Mouse (Mus musculus) MEL (cell line): ENCODE results near the gene Cope. TPM values are rescaled to one million over a fixed set of nuclear protein-coding genes. Genes with fewer than 3 reads are reported as not detected.

Source experiments
- DNase-seq: peaks from one replicate; pipeline ENCODE4 v3.0.0; 2011; ENCODE audit warnings: low read depth, low spot score
- H3K27ac ChIP-seq: 2 replicates; pipeline ENCODE4 v1.5.1; 2012; ENCODE audit warnings: low read depth, mild to moderate bottlenecking, control low read depth, low read length, moderate library complexity; ENCODE audit not compliant: control insufficient read depth
- H3K27me3 ChIP-seq, 2 experiments: fragments of 150-350 bp in 1 of 2; sonication (generic) in 1 of 2; 2 replicates each; pipeline ENCODE4 v1.6.1; 2012; ENCODE audit warnings: low read length in 2 of 2, mild to moderate bottlenecking in 2 of 2, improper control_type of control experiment in 1 of 2, moderate library complexity in 1 of 2; ENCODE audit not compliant: insufficient read depth in 2 of 2, control insufficient read depth in 1 of 2
- H3K36me3 ChIP-seq, 2 experiments: 2 replicates each; pipeline ENCODE4 v1.6.1; 2012 to 2014; ENCODE audit warnings: low read length in 2 of 2, improper control_type of control experiment in 1 of 2, inconsistent platforms in 1 of 2, mild to moderate bottlenecking in 1 of 2; ENCODE audit not compliant: insufficient read depth in 2 of 2, control insufficient read depth in 1 of 2
- H3K4me1 ChIP-seq, 2 experiments: fragments of 150-350 bp in 1 of 2; sonication (generic) in 1 of 2; 2 replicates each; pipeline ENCODE4 v1.6.1; 2012; ENCODE audit warnings: low read length in 2 of 2, improper control_type of control experiment in 1 of 2, mild to moderate bottlenecking in 1 of 2; ENCODE audit not compliant: insufficient read depth in 2 of 2, control insufficient read depth in 1 of 2
- H3K4me3 ChIP-seq, 2 experiments: fragments of 150-350 bp in 1 of 2; sonication (generic) in 1 of 2; 2 replicates each; pipeline ENCODE4 v1.5.1; 2012; ENCODE audit warnings: low read depth in 2 of 2, low read length in 2 of 2, mild to moderate bottlenecking in 2 of 2, moderate library complexity in 2 of 2, control low read depth in 1 of 2, improper control_type of control experiment in 1 of 2; ENCODE audit not compliant: control insufficient read depth in 1 of 2, insufficient read depth in 1 of 2
- H3K79me2 ChIP-seq: 2 replicates; pipeline ENCODE4 v1.6.1; 2012; ENCODE audit warnings: mild to moderate bottlenecking, low read length, moderate library complexity; ENCODE audit not compliant: control insufficient read depth, poor library complexity, insufficient read depth
- H3K9ac ChIP-seq: 2 replicates; pipeline ENCODE4 v1.6.1; 2012; ENCODE audit warnings: low read depth, mild to moderate bottlenecking, control low read depth, low read length, moderate library complexity; ENCODE audit not compliant: control insufficient read depth, poor library complexity, severe bottlenecking
- H3K9me3 ChIP-seq: fragments of 150-350 bp; sonication (generic); replicated peaks from 2 replicates; pipeline ENCODE4 v1.6.1; 2012; ENCODE audit warnings: mild to moderate bottlenecking, low read length, improper control_type of control experiment, moderate library complexity; ENCODE audit not compliant: insufficient read depth
- CHD1 ChIP-seq: IDR thresholded peaks from 2 replicates; pipeline ENCODE4 v1.6.1; 2012; ENCODE audit warnings: low read depth, mild to moderate bottlenecking, inconsistent platforms, low read length, improper control_type of control experiment
- ETS1 ChIP-seq: IDR thresholded peaks from 2 replicates; pipeline ENCODE4 v1.6.1; 2012; ENCODE audit warnings: low read depth, mild to moderate bottlenecking, inconsistent platforms, low read length, improper control_type of control experiment, moderate library complexity
- MYB ChIP-seq: IDR thresholded peaks from 2 replicates; pipeline ENCODE4 v1.6.1; 2011; ENCODE audit warnings: mild to moderate bottlenecking, low read depth, low read length, improper control_type of control experiment
- RCOR1 ChIP-seq: IDR thresholded peaks from 2 replicates; pipeline ENCODE4 v1.6.1; 2012; ENCODE audit warnings: low read depth, mild to moderate bottlenecking, inconsistent platforms, low read length, improper control_type of control experiment
- SIN3A ChIP-seq: IDR thresholded peaks from 2 replicates; pipeline ENCODE4 v1.6.1; 2012; ENCODE audit warnings: low read length, improper control_type of control experiment, inconsistent platforms
- TBP ChIP-seq: IDR thresholded peaks from 2 replicates; pipeline ENCODE4 v1.8.0; 2011; ENCODE audit warnings: low read depth, low read length, improper control_type of control experiment
- ZC3H11A ChIP-seq: IDR thresholded peaks from 2 replicates; pipeline ENCODE4 v1.6.1; 2012; ENCODE audit warnings: low read depth, mild to moderate bottlenecking, inconsistent platforms, low read length, improper control_type of control experiment
- ZKSCAN1 ChIP-seq: IDR thresholded peaks from 2 replicates; pipeline ENCODE4 v1.6.1; 2012; ENCODE audit warnings: low read depth, mild to moderate bottlenecking, inconsistent platforms, low read length, improper control_type of control experiment, moderate library complexity
- polyA plus RNA-seq, 2 experiments: library from polyadenylated mRNA; stranded (reverse) in 1 of 2; unstranded in 1 of 2; fragments of >175 nt in 1 of 2; fragments of >200 nt in 1 of 2; gene quantifications; 2 replicates each; pipeline versions ENCODE4 v1.2.1 to v1.2.4; 2012; ENCODE audit warnings: low replicate concordance in 2 of 2, low read depth in 1 of 2; ENCODE audit not compliant: insufficient read length in 2 of 2, insufficient read depth in 1 of 2, missing spikeins in 1 of 2
- total RNA-seq: library from RNA; depleted of rRNA; stranded (reverse); fragments of 300-350 nt; gene quantifications from 2 replicates; pipeline ENCODE4 v1.2.3, GENCODE M21; 2012; rRNA removed

The Cope gene
- total and polyA plus RNA-seq, 3 experiments = 132 to 232 TPM; not detected in 1

GRCm38 (mm10) chr8:70361484-70362032, 59.2 kb downstream of the Cope start:
- H3K27me3 ChIP-seq = no peaks in the 10 kb centered on the region
- no peaks in the 10 kb centered on the region for H3K79me2 ChIP-seq
- H3K4me3 ChIP-seq = no peak overlapping the region
- no peak overlapping the region for H3K27ac ChIP-seq
- no peak overlapping the region for H3K9ac ChIP-seq
- H3K36me3 ChIP-seq = peaks cover 0 to 5% of the 10 kb centered on the region in 2 experiments; a peak in 2 of 4 replicates
- TF ChIP-seq CHD1 (no peak), SIN3A (no peak), RCOR1 (no peak), ETS1 (no peak), MYB (no peak), ZKSCAN1 (no peak), ZC3H11A (no peak), TBP (no peak)
- peaks cover 0 to 4% of the 10 kb centered on the region in 2 experiments; a peak in 1 of 4 replicates for H3K4me1 ChIP-seq
- no peaks in the 10 kb centered on the region for H3K9me3 ChIP-seq
- DNase-seq = no peak

Other genes with a start within 250 kb of the Cope start
- gene Tm6sf2, start 229.6 kb upstream of the Cope start, total RNA-seq = 0.78 and 1.0 TPM in 2 replicates
- gene Tm6sf2, start 229.6 kb upstream of the Cope start, polyA plus RNA-seq = 1 to 10 TPM in 1 of 2 experiments, not detected in 1; 1.2 TPM
- gene Hapln4, start 219.1 kb upstream of the Cope start, total RNA-seq = not detected in 2 replicates
- under 1 TPM in 1 of 2 experiments, not detected in 1; 0.03 TPM for gene Hapln4, start 219.1 kb upstream of the Cope start, polyA plus RNA-seq
- gene Ncan, start 181.6 kb upstream of the Cope start, total RNA-seq = not detected in 2 replicates
- not detected for gene Ncan, start 181.6 kb upstream of the Cope start, polyA plus RNA-seq
- 20.8 and 24.6 TPM in 2 replicates for gene Nr2c2ap, start 171.2 kb upstream of the Cope start, total RNA-seq
- gene Nr2c2ap, start 171.2 kb upstream of the Cope start, polyA plus RNA-seq = 10 to 100 TPM in 1 of 2 experiments, not detected in 1; 55.7 TPM
- gene Rfxank, start 163.4 kb upstream of the Cope start, total RNA-seq = 5.0 and 5.5 TPM in 2 replicates
- 1 to 10 TPM in 1 of 2 experiments, not detected in 1; 7.2 TPM for gene Rfxank, start 163.4 kb upstream of the Cope start, polyA plus RNA-seq
- 49.5 and 62.8 TPM in 2 replicates for gene Borcs8, start 163.0 kb upstream of the Cope start, total RNA-seq
- 10 to 100 TPM in 1 of 2 experiments, not detected in 1; 73.0 TPM for gene Borcs8, start 163.0 kb upstream of the Cope start, polyA plus RNA-seq
- 2.0 and 2.5 TPM in 2 replicates for gene Mef2b, start 162.8 kb upstream of the Cope start, total RNA-seq
- gene Mef2b, start 162.8 kb upstream of the Cope start, polyA plus RNA-seq = 1 to 10 TPM in 1 of 2 experiments, not detected in 1; 6.5 TPM
- 45.1 and 50.7 TPM in 2 replicates for gene Tmem161a, start 130.2 kb upstream of the Cope start, total RNA-seq
- gene Tmem161a, start 130.2 kb upstream of the Cope start, polyA plus RNA-seq = 10 to 100 TPM in 1 of 2 experiments, not detected in 1; 51.4 TPM
- 4.4 and 5.2 TPM in 2 replicates for gene Slc25a42, start 90.2 kb upstream of the Cope start, total RNA-seq
- gene Slc25a42, start 90.2 kb upstream of the Cope start, polyA plus RNA-seq = 10 to 100 TPM in 1 of 2 experiments, not detected in 1; 12.1 TPM
- 23.9 and 25.3 TPM in 2 replicates for gene Sugp2, start 68.3 kb upstream of the Cope start, total RNA-seq
- gene Sugp2, start 68.3 kb upstream of the Cope start, polyA plus RNA-seq = 10 to 100 TPM in 1 of 2 experiments, not detected in 1; 27.4 TPM
- 50.2 and 63.9 TPM in 2 replicates for gene Armc6, start 68.1 kb upstream of the Cope start, total RNA-seq
- 10 to 100 TPM in 1 of 2 experiments, not detected in 1; 39.5 TPM for gene Armc6, start 68.1 kb upstream of the Cope start, polyA plus RNA-seq
- 8.2 and 12.2 TPM in 2 replicates for gene Homer3, start 19.7 kb upstream of the Cope start, total RNA-seq
- gene Homer3, start 19.7 kb upstream of the Cope start, polyA plus RNA-seq = 10 to 100 TPM in 1 of 2 experiments, not detected in 1; 22.8 TPM
- 94.1 and 102 TPM in 2 replicates for gene Ddx49, start within 50 bp of the Cope start, total RNA-seq
- 100 to 1,000 TPM in 1 of 2 experiments, not detected in 1; 116 TPM for gene Ddx49, start within 50 bp of the Cope start, polyA plus RNA-seq
- gene Cers1, start 13.3 kb downstream of the Cope start, total RNA-seq = 3.4 and 5.0 TPM in 2 replicates
- gene Cers1, start 13.3 kb downstream of the Cope start, polyA plus RNA-seq = 1 to 10 TPM in 1 of 2 experiments, not detected in 1; 7.7 TPM
- 1.9 and 2.6 TPM in 2 replicates for gene Gdf1, start 27.3 kb downstream of the Cope start, total RNA-seq
- gene Gdf1, start 27.3 kb downstream of the Cope start, polyA plus RNA-seq = 1 to 10 TPM in 1 of 2 experiments, not detected in 1; 1.9 TPM
- 55.4 and 56.3 TPM in 2 replicates for gene Upf1, start 50.8 kb downstream of the Cope start, total RNA-seq
- 100 to 1,000 TPM in 1 of 2 experiments, 10 to 100 TPM in 1; 89.5 to 289 TPM for gene Upf1, start 50.8 kb downstream of the Cope start, polyA plus RNA-seq
- gene Comp, start 71.0 kb downstream of the Cope start, total RNA-seq = not detected in 2 replicates
- under 1 TPM in 1 of 2 experiments, not detected in 1; 0.54 TPM for gene Comp, start 71.0 kb downstream of the Cope start, polyA plus RNA-seq
- 3.0 and 3.3 TPM in 2 replicates for gene Crtc1, start 137.1 kb downstream of the Cope start, total RNA-seq
- gene Crtc1, start 137.1 kb downstream of the Cope start, polyA plus RNA-seq = 10 to 100 TPM in 1 of 2 experiments, not detected in 1; 18.0 TPM
- gene Klhl26, start 174.4 kb downstream of the Cope start, total RNA-seq = 7.6 and 8.0 TPM in 2 replicates
- gene Klhl26, start 174.4 kb downstream of the Cope start, polyA plus RNA-seq = 10 to 100 TPM in 1 of 2 experiments, not detected in 1; 11.4 TPM
- not detected in 2 replicates for gene Tmem59l, start 184.8 kb downstream of the Cope start, total RNA-seq
- not detected for gene Tmem59l, start 184.8 kb downstream of the Cope start, polyA plus RNA-seq
- gene Crlf1, start 190.6 kb downstream of the Cope start, total RNA-seq = 3.8 and 6.6 TPM in 2 replicates
- gene Crlf1, start 190.6 kb downstream of the Cope start, polyA plus RNA-seq = 10 to 100 TPM in 1 of 2 experiments, not detected in 1; 26.6 TPM
- 200 and 204 TPM in 2 replicates for gene Rex1bd, start 204.2 kb downstream of the Cope start, total RNA-seq
- 100 to 1,000 TPM in 1 of 2 experiments, not detected in 1; 145 TPM for gene Rex1bd, start 204.2 kb downstream of the Cope start, polyA plus RNA-seq
- gene Uba52, start 208.3 kb downstream of the Cope start, total RNA-seq = 3,582 and 3,633 TPM in 2 replicates
- gene Uba52, start 208.3 kb downstream of the Cope start, polyA plus RNA-seq = 1,000 to 10,000 TPM in 1 of 2 experiments, not detected in 1; 2,814 TPM
- 212 and 215 TPM in 2 replicates for gene Fkbp8, start 225.2 kb downstream of the Cope start, total RNA-seq
- 100 to 1,000 TPM in 1 of 2 experiments, not detected in 1; 349 TPM for gene Fkbp8, start 225.2 kb downstream of the Cope start, polyA plus RNA-seq
- 49.1 and 54.4 TPM in 2 replicates for gene Kxd1, start 225.4 kb downstream of the Cope start, total RNA-seq
- gene Kxd1, start 225.4 kb downstream of the Cope start, polyA plus RNA-seq = 10 to 100 TPM in 1 of 2 experiments, not detected in 1; 77.4 TPM
- gene Ell, start 236.9 kb downstream of the Cope start, total RNA-seq = 10.8 and 12.4 TPM in 2 replicates
- gene Ell, start 236.9 kb downstream of the Cope start, polyA plus RNA-seq = 10 to 100 TPM in 1 of 2 experiments, not detected in 1; 25.9 TPM